Mouse (Mus musculus) lung, embryonic 16.5 days (tissue): Measurements from ENCODE around the gene Gm49711. TPM values are rescaled to one million over a fixed set of nuclear protein-coding genes. Genes with fewer than 3 reads are reported as not detected.
"Not testable (repeated sequence)": the region's sequence is repeated elsewhere in the genome, so short reads cannot be mapped to it uniquely, and the experiment has no call there.

Source experiments
- ATAC-seq: fragments of 200-750 bp; cut with Nextera tagmentation; 2 replicates; pipeline ENCODE4 v1.8.0; 2017; ENCODE audit warnings: low read depth, mild to moderate bottlenecking, moderate library complexity
- H3K27ac ChIP-seq: fragments of 300-500 bp; sonication (generic); 2 replicates; pipeline ENCODE4 v1.5.1; 2014; ENCODE audit warnings: mild to moderate bottlenecking, control low read depth, low read length
- H3K27me3 ChIP-seq: fragments of 300-500 bp; sonication (generic); 2 replicates; pipeline ENCODE4 v1.6.1; 2014; ENCODE audit warnings: low read depth, low read length, mixed read lengths; ENCODE audit not compliant: control insufficient read depth, insufficient read depth
- H3K36me3 ChIP-seq: fragments of 300-500 bp; sonication (generic); 2 replicates; pipeline ENCODE4 v1.6.1; 2014; ENCODE audit warnings: low read length; ENCODE audit not compliant: control insufficient read depth, insufficient read depth
- H3K4me1 ChIP-seq: fragments of 300-500 bp; sonication (generic); replicated peaks from 2 replicates; pipeline ENCODE4 v1.6.1; 2014; ENCODE audit warnings: low read length, mixed read lengths; ENCODE audit not compliant: control insufficient read depth, insufficient read depth
- H3K4me2 ChIP-seq: fragments of 300-500 bp; sonication (generic); 2 replicates; pipeline ENCODE4 v1.6.1; 2014; ENCODE audit warnings: low read depth, low read length, control low read depth
- H3K4me3 ChIP-seq: fragments of 300-500 bp; sonication (generic); 2 replicates; pipeline ENCODE4 v1.5.1; 2014; ENCODE audit warnings: mild to moderate bottlenecking, low read length, control low read depth
- H3K9ac ChIP-seq: fragments of 300-500 bp; sonication (generic); 2 replicates; pipeline ENCODE4 v1.6.1; 2014; ENCODE audit warnings: low read length, control low read depth
- H3K9me3 ChIP-seq: fragments of 300-500 bp; sonication (generic); 2 replicates; pipeline ENCODE4 v1.6.1; 2016; ENCODE audit warnings: low read length; ENCODE audit not compliant: control insufficient read depth
- WGBS: fragments of 180-500 bp; shearing (Covaris S2); extraction: QIAGEN DNeasy Blood & Tissue Kit; methylation state at CpG from one replicate; pipeline ENCODE4 v1.1.7; 2014; 5-methylcytosine and 5-hydroxymethylcytosine counted together
- polyA plus RNA-seq: library from polyadenylated mRNA; unstranded; fragments of >200 nt; fragmentation: Nextera tagmentation; extraction: Ambion mirVana; gene quantifications from 2 replicates; pipeline ENCODE4 v1.2.1, GENCODE M21; 2015

Gene Gm49711
- polyA plus RNA-seq, 1 experiment from 2014 or later, result not detected

GRCm38 (mm10) chr16:92091876-92092275, 33.8 kb downstream of the Gm49711 start:
- no peak for ATAC-seq
- Histone ChIP-seq H3K27ac (no peak overlapping the region), H3K27me3 (no peaks in the 10 kb centered on the region), H3K4me1 (no peaks in the 10 kb centered on the region), H3K9ac (no peak overlapping the region), H3K9me3 (no peaks in the 10 kb centered on the region), H3K36me3 (no peaks in the 10 kb centered on the region), H3K4me2 (no peak overlapping the region), H3K4me3 (no peak overlapping the region)
- 78% methylated on average over 5 of the region's 5 CpGs for WGBS

GRCm38 (mm10) chr16:92098351-92099051, 40.4 kb downstream of the Gm49711 start:
- Histone ChIP-seq H3K27me3 (no peaks in the 10 kb centered on the region), H3K27ac (no peak overlapping the region), H3K36me3 (no peaks in the 10 kb centered on the region), H3K9me3 (no peaks in the 10 kb centered on the region), H3K4me2 (no peak overlapping the region), H3K4me3 (no peak overlapping the region), H3K9ac (no peak overlapping the region), H3K4me1 (peaks cover under 1% of the 10 kb centered on the region)
- WGBS, result 72% methylated on average over 10 of the region's 10 CpGs
- ATAC-seq, result no peak

- no peak overlapping the region for H3K4me3 ChIP-seq
- peaks cover 3% of the 10 kb centered on the region for H3K4me1 ChIP-seq
- no peaks in the 10 kb centered on the region for H3K27me3 ChIP-seq
- 79% methylated on average over 16 of the region's 16 CpGs for WGBS
- H3K9me3 ChIP-seq, result no peaks in the 10 kb centered on the region
- H3K9ac ChIP-seq, result no peak overlapping the region
- ATAC-seq, result no peak
- H3K27ac ChIP-seq, result no peak overlapping the region
- H3K4me2 ChIP-seq, result no peak overlapping the region
- no peaks in the 10 kb centered on the region for H3K36me3 ChIP-seq
These were observed 41.5 kb downstream of the Gm49711 start for GRCm38 (mm10) chr16:92099598-92099997.

DNA sequence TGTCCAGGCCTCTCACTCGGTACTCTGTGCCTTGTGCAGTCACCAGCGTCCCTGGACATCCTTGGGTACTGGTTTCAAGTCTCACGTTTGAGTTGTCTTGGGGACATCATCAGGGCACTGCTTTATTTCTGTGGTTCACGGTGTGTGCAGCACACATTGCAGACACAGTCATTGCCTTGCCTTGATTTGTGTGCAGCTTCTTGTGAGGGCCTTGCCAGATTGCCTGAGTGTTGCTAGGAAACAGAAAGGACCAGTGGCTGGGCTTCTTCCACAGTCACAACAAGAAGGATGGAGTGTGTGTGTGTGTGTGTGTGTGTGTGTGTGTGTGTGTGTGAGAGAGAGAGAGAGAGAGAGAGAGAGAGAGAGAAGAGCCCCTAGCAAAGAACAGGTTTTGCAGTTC, 42.0 kb downstream of the Gm49711 start:
- H3K4me1 ChIP-seq, result peaks cover 3% of the 10 kb centered on the region
- WGBS, result 72% methylated on average over 4 of the region's 4 CpGs
- H3K9ac ChIP-seq, result no peak overlapping the region
- no peak overlapping the region for H3K27ac ChIP-seq
- H3K36me3 ChIP-seq, result no peaks in the 10 kb centered on the region
- H3K27me3 ChIP-seq, result no peaks in the 10 kb centered on the region
- H3K9me3 ChIP-seq, result no peaks in the 10 kb centered on the region
- no peak overlapping the region for H3K4me3 ChIP-seq
- no peak overlapping the region for H3K4me2 ChIP-seq
- no peak for ATAC-seq

DNA sequence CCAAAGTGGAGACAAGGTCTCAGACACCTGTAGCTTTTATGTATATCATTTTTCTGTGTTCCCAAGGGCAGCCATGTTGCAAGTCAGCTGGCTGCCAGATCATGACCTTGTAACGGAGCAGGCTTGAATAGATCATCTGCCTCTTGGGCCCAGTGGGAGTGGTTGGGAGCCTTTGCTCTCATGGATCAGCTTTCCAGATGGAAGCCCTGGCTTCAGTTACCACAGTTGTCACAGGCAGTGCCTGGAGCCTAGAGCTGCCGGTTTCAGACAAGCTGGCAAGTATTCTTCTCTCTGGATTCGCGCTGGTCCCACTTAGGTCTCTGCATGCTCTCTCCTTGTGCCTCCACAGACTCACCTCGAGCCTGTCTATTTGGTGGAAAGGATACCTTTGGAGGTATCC, 44.0 kb downstream of the Gm49711 start:
- no peaks in the 10 kb centered on the region for H3K27me3 ChIP-seq
- no peak overlapping the region for H3K4me2 ChIP-seq
- H3K27ac ChIP-seq, result no peak overlapping the region
- no peak overlapping the region for H3K4me3 ChIP-seq
- H3K4me1 ChIP-seq, result peaks cover 3% of the 10 kb centered on the region
- H3K9ac ChIP-seq, result no peak overlapping the region
- H3K9me3 ChIP-seq, result no peaks in the 10 kb centered on the region
- no peaks in the 10 kb centered on the region for H3K36me3 ChIP-seq
- 92% methylated on average over 5 of the region's 5 CpGs for WGBS
- no peak for ATAC-seq

DNA sequence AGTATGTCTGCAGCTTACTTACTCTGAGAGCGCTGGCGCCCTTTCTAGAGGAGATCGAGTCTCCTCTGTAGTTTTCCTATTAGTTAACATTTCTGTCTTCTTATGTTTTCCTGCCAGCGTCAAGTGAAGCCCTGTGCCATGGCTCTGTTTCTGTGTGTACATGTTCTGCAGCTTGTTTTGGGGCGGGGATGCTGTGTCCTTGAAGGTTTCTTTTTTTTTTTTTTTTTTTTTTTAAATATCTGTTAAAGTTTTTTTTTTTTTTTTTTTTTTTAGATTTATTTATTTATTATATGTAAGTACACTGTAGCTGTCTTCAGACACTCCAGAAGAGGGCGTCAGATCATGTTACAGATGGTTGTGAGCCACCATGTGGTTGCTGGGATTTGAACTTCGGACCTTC, 44.8 kb downstream of the Gm49711 start:
- H3K27me3 ChIP-seq, H3K9me3 ChIP-seq, H3K9ac ChIP-seq, H3K27ac ChIP-seq, H3K4me1 ChIP-seq, H3K36me3 ChIP-seq, H3K4me2 ChIP-seq, H3K4me3 ChIP-seq, ATAC-seq: not testable (repeated sequence)
- 96% methylated on average over 6 of the region's 7 CpGs for WGBS

- H3K4me1 ChIP-seq, result peaks cover 3% of the 10 kb centered on the region
- H3K9me3 ChIP-seq, result no peaks in the 10 kb centered on the region
- no peak overlapping the region for H3K4me3 ChIP-seq
- no peaks in the 10 kb centered on the region for H3K36me3 ChIP-seq
- 49% methylated on average over 9 of the region's 9 CpGs for WGBS
- no peak overlapping the region for H3K27ac ChIP-seq
- no peak overlapping the region for H3K4me2 ChIP-seq
- H3K27me3 ChIP-seq, result no peaks in the 10 kb centered on the region
- H3K9ac ChIP-seq, result no peak overlapping the region
- peak; percentile 41; the same call in 1 of the 2 replicates for ATAC-seq
These were observed 45.6 kb downstream of the Gm49711 start for GRCm38 (mm10) chr16:92103572-92104331.

GRCm38 (mm10) chr16:92104332-92104590, 46.1 kb downstream of the Gm49711 start:
- Histone ChIP-seq H3K9me3 (no peaks in the 10 kb centered on the region), H3K4me2 (no peak overlapping the region), H3K27me3 (no peaks in the 10 kb centered on the region), H3K36me3 (no peaks in the 10 kb centered on the region), H3K27ac (no peak overlapping the region), H3K4me3 (no peak overlapping the region), H3K4me1 (peaks cover 3% of the 10 kb centered on the region), H3K9ac (no peak overlapping the region)
- WGBS, result 92% methylated on average over 2 of the region's 2 CpGs
- ATAC-seq, result no peak

- Histone ChIP-seq H3K36me3 (no peaks in the 10 kb centered on the region), H3K9me3 (no peaks in the 10 kb centered on the region), H3K27me3 (no peaks in the 10 kb centered on the region), H3K4me1 (peaks cover 3% of the 10 kb centered on the region), H3K9ac (no peak overlapping the region), H3K4me3 (no peak overlapping the region), H3K4me2 (no peak overlapping the region), H3K27ac (no peak overlapping the region)
- no peak for ATAC-seq
- WGBS, result 89% methylated on average over 2 of the region's 2 CpGs
These were observed 46.8 kb downstream of the Gm49711 start for GRCm38 (mm10) chr16:92104951-92105350.
